Mouse (Mus musculus): ENCODE results near the gene Oard1.

- TF ChIP-seq CTCF (IDR thresholded peaks at IDR 0.05; ENCODE audit: extremely low read depth, insufficient read length, insufficient replicate concordance, low read depth, low read length) (no peak), POLR2A (IDR thresholded peaks at IDR 0.05; ENCODE audit: low read depth, low read length) (no peak)
These were observed 37.9 kb downstream of the Oard1 start for GRCm38 (mm10) chr17:48447675-48448074.

Measured in small intestine, adult 2 months (tissue).